Mouse (Mus musculus) splenic B cell, adult 2 months (primary cell): ENCODE measurements around the gene Slc25a20.
"Not testable (repeated sequence)": the region's sequence is repeated elsewhere in the genome, so short reads cannot be mapped to it uniquely, and the experiment has no call there.

Experiments used
- DNase-seq: peaks from one replicate; pipeline ENCODE4 v3.0.0-alpha.2; 2011; ENCODE audit warnings: low read depth, low spot score
- H3K27me3 ChIP-seq: 2 replicates; pipeline ENCODE4 v1.6.1; 2012; ENCODE audit warnings: mild to moderate bottlenecking, low read length, moderate library complexity, mixed read lengths; ENCODE audit not compliant: control insufficient read depth, poor library complexity, insufficient read depth, severe bottlenecking
- H3K36me3 ChIP-seq: 2 replicates; pipeline ENCODE4 v1.6.1; 2012; ENCODE audit warnings: mild to moderate bottlenecking, low read length, moderate library complexity, mixed read lengths; ENCODE audit not compliant: control insufficient read depth, poor library complexity, insufficient read depth, severe bottlenecking

The Slc25a20 gene

GRCm38 (mm10) chr9:108654566-108655464 is 7.1 kb upstream of the Slc25a20 start:
- H3K36me3 ChIP-seq: no peaks in the 10 kb centered on the region
- DNase-seq: no peak

GRCm38 (mm10) chr9:108655865-108656264 is 6.0 kb upstream of the Slc25a20 start:
- H3K27me3 ChIP-seq, DNase-seq, H3K36me3 ChIP-seq: not testable (repeated sequence)

More at GRCm38 (mm10) chr9:108654566-108655464, 7.1 kb upstream of the Slc25a20 start:
- no peaks in the 10 kb centered on the region for H3K27me3 ChIP-seq

- H3K27me3 ChIP-seq: no peaks in the 10 kb centered on the region
- no peaks in the 10 kb centered on the region for H3K36me3 ChIP-seq
- no peak for DNase-seq
Measured at GRCm38 (mm10) chr9:108662660-108663059, 772 bp downstream of the Slc25a20 start.

- DNase-seq: peak; percentile 39
- H3K36me3 ChIP-seq: no peaks in the 10 kb centered on the region; the same call in 1 of the 2 replicates
- H3K27me3 ChIP-seq: no peaks in the 10 kb centered on the region
Measured at GRCm38 (mm10) chr9:108669875-108670274, 8.0 kb downstream of the Slc25a20 start.

- Histone ChIP-seq H3K36me3 (peaks cover 1% of the 10 kb centered on the region; the same call in 1 of the 2 replicates), H3K27me3 (no peaks in the 10 kb centered on the region)
- DNase-seq: peak; percentile 57
Measured at GRCm38 (mm10) chr9:108673151-108673550, 11.3 kb downstream of the Slc25a20 start.

GRCm38 (mm10) chr9:108680026-108680425 is 18.1 kb downstream of the Slc25a20 start:
- Histone ChIP-seq H3K27me3 (no peaks in the 10 kb centered on the region), H3K36me3 (peaks cover 5% of the 10 kb centered on the region; the same call in 1 of the 2 replicates)
- no peak for DNase-seq

- Histone ChIP-seq H3K27me3 (no peaks in the 10 kb centered on the region), H3K36me3 (peaks cover 4% of the 10 kb centered on the region; the same call in 1 of the 2 replicates)
- DNase-seq: no peak
Measured at GRCm38 (mm10) chr9:108686475-108686887, 24.6 kb downstream of the Slc25a20 start.

- no peaks in the 10 kb centered on the region for H3K27me3 ChIP-seq
- peaks cover 4% of the 10 kb centered on the region; the same call in 1 of the 2 replicates for H3K36me3 ChIP-seq
- DNase-seq: no peak
Measured at GRCm38 (mm10) chr9:108687181-108687580, 25.3 kb downstream of the Slc25a20 start.

- Histone ChIP-seq H3K36me3 (peaks cover 4% of the 10 kb centered on the region; the same call in 1 of the 2 replicates), H3K27me3 (no peaks in the 10 kb centered on the region)
Measured at GRCm38 (mm10) chr9:108687686-108688085, 25.8 kb downstream of the Slc25a20 start.

GRCm38 (mm10) chr9:108688451-108688850 is 26.6 kb downstream of the Slc25a20 start:
- Histone ChIP-seq H3K36me3 (peaks cover 4% of the 10 kb centered on the region; the same call in 1 of the 2 replicates), H3K27me3 (no peaks in the 10 kb centered on the region)
- DNase-seq: no peak

More at GRCm38 (mm10) chr9:108687686-108688085, 25.8 kb downstream of the Slc25a20 start:
- DNase-seq: no peak

- Histone ChIP-seq H3K36me3 (peaks cover 4% of the 10 kb centered on the region; the same call in 1 of the 2 replicates), H3K27me3 (no peaks in the 10 kb centered on the region)
- no peak for DNase-seq
Measured at GRCm38 (mm10) chr9:108689106-108689505, 27.2 kb downstream of the Slc25a20 start, which contains the start of gene Prkar2a. Gene Prkar2a, plus strand, starts transcription at chr9:108689314.

GRCm38 (mm10) chr9:108689993-108690392 is 28.1 kb downstream of the Slc25a20 start:
- DNase-seq: no peak
- no peaks in the 10 kb centered on the region for H3K27me3 ChIP-seq
- no peaks in the 10 kb centered on the region; the same call in 1 of the 2 replicates for H3K36me3 ChIP-seq

- Histone ChIP-seq H3K36me3 (no peaks in the 10 kb centered on the region), H3K27me3 (no peaks in the 10 kb centered on the region)
- no peak for DNase-seq
Measured at GRCm38 (mm10) chr9:108690914-108691313, 29.0 kb downstream of the Slc25a20 start.

- DNase-seq: peak; percentile 66
- H3K27me3 ChIP-seq: no peaks in the 10 kb centered on the region
- H3K36me3 ChIP-seq: no peaks in the 10 kb centered on the region
Measured at GRCm38 (mm10) chr9:108691371-108691770, 29.5 kb downstream of the Slc25a20 start.

- no peaks in the 10 kb centered on the region for H3K36me3 ChIP-seq
Measured at GRCm38 (mm10) chr9:108691846-108692225, 29.9 kb downstream of the Slc25a20 start.

More at GRCm38 (mm10) chr9:108691846-108692225, 29.9 kb downstream of the Slc25a20 start:
- DNase-seq: peak; percentile 72
- H3K27me3 ChIP-seq: no peaks in the 10 kb centered on the region
